Mouse (Mus musculus): ENCODE measurements around the gene Olfr1311. TPM values are rescaled to one million over a fixed set of nuclear protein-coding genes. Genes with fewer than 3 reads are reported as not detected.

Gene Olfr1311
- total RNA-seq (2023; ENCODE audit: inconsistent age) = not detected in 4 replicates

GRCm38 (mm10) chr2:112024312-112024711 is at the start of gene Olfr1311:
Olfr1311 (minus strand) TSS chr2:112024412.

GRCm38 (mm10) chr2:112050138-112050537 is 25.9 kb upstream of the Olfr1311 start, which contains the start of gene Olfr1312:
Olfr1312 (minus strand) TSS chr2:112050238.

GRCm38 (mm10) chr2:112012608-112013007 is 11.6 kb downstream of the Olfr1311 start, which contains the start of gene Olfr1310:
Olfr1310 (minus strand) TSS chr2:112012708.

GRCm38 (mm10) chr2:111990181-111990580 is 34.0 kb downstream of the Olfr1311 start, which contains the start of gene Olfr1309:
Olfr1309 (minus strand) TSS chr2:111990281.

Other genes with a start within 250 kb of the Olfr1311 start
- not detected in 4 replicates for gene Olfr1302, start 247.0 kb downstream of the Olfr1311 start, total RNA-seq (2023; ENCODE audit: inconsistent age)
- gene Olfr1303, start 204.1 kb downstream of the Olfr1311 start, total RNA-seq (2023; ENCODE audit: inconsistent age) = not detected in 4 replicates
- gene Olfr1305, start 147.3 kb downstream of the Olfr1311 start, total RNA-seq (2023; ENCODE audit: inconsistent age) = not detected in 4 replicates
- not detected in 4 replicates for gene Olfr1306, start 108.1 kb downstream of the Olfr1311 start, total RNA-seq (2023; ENCODE audit: inconsistent age)
- 0.03 TPM in 3 of 4 replicates, not detected in the other for gene Olfr1307, start 75.0 kb downstream of the Olfr1311 start, total RNA-seq (2023; ENCODE audit: inconsistent age)
- gene Olfr1308, start 59.5 kb downstream of the Olfr1311 start, total RNA-seq (2023; ENCODE audit: inconsistent age) = not detected in 4 replicates
- not detected in 4 replicates for gene Olfr1309, start 34.1 kb downstream of the Olfr1311 start, total RNA-seq (2023; ENCODE audit: inconsistent age)
- not detected in 4 replicates for gene Olfr1310, start 11.7 kb downstream of the Olfr1311 start, total RNA-seq (2023; ENCODE audit: inconsistent age)
- gene Olfr1312, start 25.8 kb upstream of the Olfr1311 start, total RNA-seq (2023; ENCODE audit: inconsistent age) = not detected in 4 replicates
- gene Olfr1313, start 53.4 kb upstream of the Olfr1311 start, total RNA-seq (2023; ENCODE audit: inconsistent age) = not detected in 4 replicates
- gene Olfr1314, start 72.4 kb upstream of the Olfr1311 start, total RNA-seq (2023; ENCODE audit: inconsistent age) = not detected in 4 replicates
- gene Olfr1315-ps1, start 91.0 kb upstream of the Olfr1311 start, total RNA-seq (2023; ENCODE audit: inconsistent age) = not detected in 4 replicates
- gene Olfr1316, start 110.6 kb upstream of the Olfr1311 start, total RNA-seq (2023; ENCODE audit: inconsistent age) = not detected in 4 replicates
- not detected in 4 replicates for gene Olfr1317, start 115.9 kb upstream of the Olfr1311 start, total RNA-seq (2023; ENCODE audit: inconsistent age)
- gene Olfr1318, start 129.8 kb upstream of the Olfr1311 start, total RNA-seq (2023; ENCODE audit: inconsistent age) = not detected in 4 replicates
- gene Lpcat4, start 215.1 kb upstream of the Olfr1311 start, total RNA-seq (2023; ENCODE audit: inconsistent age) = 7.0 to 10.3 TPM (median 9.0 TPM) in 4 replicates
- not detected in 4 replicates for gene Nutm1, start 234.9 kb upstream of the Olfr1311 start, total RNA-seq (2023; ENCODE audit: inconsistent age)
- gene Nop10, start 237.5 kb upstream of the Olfr1311 start, total RNA-seq (2023; ENCODE audit: inconsistent age) = 61.1 to 71.6 TPM (median 67.0 TPM) in 4 replicates
- 308 to 321 TPM (median 314 TPM) in 4 replicates for gene Slc12a6, start 241.4 kb upstream of the Olfr1311 start, total RNA-seq (2023; ENCODE audit: inconsistent age)
- gene Gm21985, start 241.9 kb upstream of the Olfr1311 start, total RNA-seq (2023; ENCODE audit: inconsistent age) = 0.27 to 0.70 TPM (median 0.30 TPM) in 3 of 4 replicates, not detected in the other

All from B cell, adult (primary cell).